Mouse (Mus musculus): ENCODE measurements around the gene Slc41a2. TPM values are rescaled to one million over a fixed set of nuclear protein-coding genes. Genes with fewer than 3 reads are reported as not detected.

The Slc41a2 gene
- total RNA-seq, 2 experiments from 2014 or later: 21.5 to 23.0 TPM

GRCm38 (mm10) chr10:83320870-83321269, 16.8 kb downstream of the Slc41a2 start:
- no peak for DNase-seq (ENCODE audit: extremely low spot score in 1 of 2, low spot score in 1 of 2)

GRCm38 (mm10) chr10:83320396-83320795, 17.3 kb downstream of the Slc41a2 start:
- no peak for DNase-seq (ENCODE audit: extremely low spot score in 1 of 2, low spot score in 1 of 2)

GRCm38 (mm10) chr10:83313033-83313432, 24.6 kb downstream of the Slc41a2 start:
- no peak for DNase-seq (ENCODE audit: extremely low spot score in 1 of 2, low spot score in 1 of 2)

- DNase-seq (ENCODE audit: extremely low spot score in 1 of 2, low spot score in 1 of 2): no peak
These were observed 27.3 kb downstream of the Slc41a2 start for GRCm38 (mm10) chr10:83310356-83310755.

- no peak for DNase-seq (ENCODE audit: extremely low spot score in 1 of 2, low spot score in 1 of 2)
These were observed 36.0 kb downstream of the Slc41a2 start for GRCm38 (mm10) chr10:83301687-83302086.

- no peak for DNase-seq (ENCODE audit: extremely low spot score in 1 of 2, low spot score in 1 of 2)
These were observed 36.6 kb downstream of the Slc41a2 start for GRCm38 (mm10) chr10:83301054-83301453.

- DNase-seq (ENCODE audit: extremely low spot score in 1 of 2, low spot score in 1 of 2): no peak
These were observed 40.7 kb downstream of the Slc41a2 start for GRCm38 (mm10) chr10:83297017-83297416.

- DNase-seq (ENCODE audit: extremely low spot score in 1 of 2, low spot score in 1 of 2): peak in 1 of 2 experiments; percentile 18
These were observed 42.9 kb downstream of the Slc41a2 start for GRCm38 (mm10) chr10:83294746-83295145.

- no peak for DNase-seq (ENCODE audit: extremely low spot score in 1 of 2, low spot score in 1 of 2)
These were observed 44.3 kb downstream of the Slc41a2 start for GRCm38 (mm10) chr10:83293352-83293751.

- DNase-seq (ENCODE audit: extremely low spot score in 1 of 2, low spot score in 1 of 2): no peak
These were observed 46.0 kb downstream of the Slc41a2 start for GRCm38 (mm10) chr10:83291731-83292130.

GRCm38 (mm10) chr10:83287828-83288227, 49.9 kb downstream of the Slc41a2 start:
- DNase-seq (ENCODE audit: extremely low spot score in 1 of 2, low spot score in 1 of 2): no peak

- DNase-seq (ENCODE audit: extremely low spot score in 1 of 2, low spot score in 1 of 2): no peak
These were observed 51.3 kb downstream of the Slc41a2 start for GRCm38 (mm10) chr10:83286399-83286798.

- DNase-seq (ENCODE audit: extremely low spot score in 1 of 2, low spot score in 1 of 2): no peak
These were observed 51.9 kb downstream of the Slc41a2 start for GRCm38 (mm10) chr10:83285724-83286256.

- DNase-seq (ENCODE audit: extremely low spot score in 1 of 2, low spot score in 1 of 2): no peak
These were observed 52.8 kb downstream of the Slc41a2 start for GRCm38 (mm10) chr10:83284916-83285315.

- DNase-seq (ENCODE audit: extremely low spot score in 1 of 2, low spot score in 1 of 2): no peak
These were observed 71.0 kb downstream of the Slc41a2 start for GRCm38 (mm10) chr10:83266731-83267130.

- no peak for DNase-seq (ENCODE audit: extremely low spot score in 1 of 2, low spot score in 1 of 2)
These were observed 71.4 kb downstream of the Slc41a2 start for GRCm38 (mm10) chr10:83266241-83266640.

GRCm38 (mm10) chr10:83264680-83265079, 73.0 kb downstream of the Slc41a2 start:
- no peak for DNase-seq (ENCODE audit: extremely low spot score in 1 of 2, low spot score in 1 of 2)

GRCm38 (mm10) chr10:83264056-83264455, 73.6 kb downstream of the Slc41a2 start:
- DNase-seq (ENCODE audit: extremely low spot score in 1 of 2, low spot score in 1 of 2): no peak

- DNase-seq (ENCODE audit: extremely low spot score in 1 of 2, low spot score in 1 of 2): no peak
These were observed 76.4 kb downstream of the Slc41a2 start for GRCm38 (mm10) chr10:83261264-83261663.

GRCm38 (mm10) chr10:83251377-83251776, 86.3 kb downstream of the Slc41a2 start:
- peak in 1 of 2 experiments; percentile 27 for DNase-seq (ENCODE audit: extremely low spot score in 1 of 2, low spot score in 1 of 2)

- DNase-seq (ENCODE audit: extremely low spot score in 1 of 2, low spot score in 1 of 2): no peak
These were observed 89.6 kb downstream of the Slc41a2 start for GRCm38 (mm10) chr10:83248036-83248435.

GRCm38 (mm10) chr10:83245720-83246119, 92.0 kb downstream of the Slc41a2 start:
- DNase-seq (ENCODE audit: extremely low spot score in 1 of 2, low spot score in 1 of 2): no peak

GRCm38 (mm10) chr10:83244131-83244530, 93.6 kb downstream of the Slc41a2 start:
- DNase-seq (ENCODE audit: extremely low spot score in 1 of 2, low spot score in 1 of 2): no peak
